Mouse (Mus musculus): ENCODE data around the gene Nceh1.

The Nceh1 gene

DNA sequence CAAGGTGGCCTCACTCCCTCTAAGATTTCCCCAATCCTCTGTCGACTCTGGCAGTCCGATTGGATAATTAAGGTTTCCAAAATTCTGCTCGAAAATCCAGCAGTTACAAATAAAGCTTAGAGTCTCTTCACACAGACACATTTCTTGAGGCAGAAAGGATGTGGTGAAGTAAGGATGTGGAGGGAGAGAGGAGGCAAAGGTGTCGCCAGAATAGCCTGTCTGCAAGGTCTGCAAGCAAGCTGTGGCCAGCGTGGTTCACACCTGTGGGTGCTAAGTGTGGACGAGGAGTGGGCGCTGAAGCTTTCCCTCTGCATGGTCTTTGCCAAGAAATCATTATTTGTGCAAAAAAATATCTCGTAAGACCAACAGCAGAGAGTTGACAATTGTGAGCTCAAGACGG, 139.8 kb downstream of the Nceh1 start:
- no peak for DNase-seq (ENCODE audit: low read depth, low spot score)

DNA sequence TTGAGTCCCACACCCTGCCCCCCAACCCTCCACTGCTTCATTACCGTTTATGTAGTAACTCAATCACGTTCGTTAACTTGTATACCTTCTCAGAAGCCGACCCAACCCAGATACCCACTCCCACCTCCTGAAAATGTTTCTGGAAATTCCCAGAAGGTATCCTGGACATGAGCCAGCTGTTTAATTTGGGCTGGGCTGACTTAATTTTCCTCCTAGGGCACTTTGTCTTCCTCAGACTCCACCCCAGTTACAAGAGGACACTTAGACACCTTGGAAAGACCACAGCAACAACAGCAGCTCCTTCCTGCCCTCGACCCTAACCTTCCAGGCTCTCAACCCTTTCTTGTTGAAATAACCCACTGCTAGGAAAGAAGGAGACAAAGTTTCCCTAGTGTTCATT, 140.8 kb downstream of the Nceh1 start:
- DNase-seq (ENCODE audit: low read depth, low spot score) = no peak

- DNase-seq (ENCODE audit: low read depth, low spot score) = no peak
Measured at GRCm38 (mm10) chr3:27326633-27327191, 143.9 kb downstream of the Nceh1 start.

DNA sequence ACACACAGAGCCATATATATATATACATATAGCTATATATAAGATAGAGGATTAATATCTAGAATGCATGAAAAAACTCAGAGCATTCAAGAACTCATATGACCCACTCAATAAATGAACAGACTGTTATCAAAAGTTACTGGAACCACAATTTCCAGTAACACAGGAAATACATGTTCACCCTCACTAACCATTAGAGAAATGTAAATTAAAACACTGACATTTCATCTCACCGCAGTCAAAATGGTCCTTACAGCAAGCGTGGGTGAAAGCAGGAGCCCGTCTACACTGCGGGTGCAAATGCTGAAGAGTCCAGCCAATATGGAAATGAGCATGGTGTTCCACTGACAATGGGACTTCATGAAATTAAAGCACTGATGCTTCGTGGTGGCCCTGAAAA, 147.9 kb downstream of the Nceh1 start:
- no peak for DNase-seq (ENCODE audit: low read depth, low spot score)

Data from ZHBTc4 (cell line).